Mouse (Mus musculus) heart, adult 2 months (tissue): ENCODE data around the gene Wnt11.

Source experiments
- CTCF ChIP-seq: fragments of 200-600 bp; IDR thresholded peaks from 2 replicates; pipeline ENCODE4 v1.8.1; 2022; ENCODE audit warnings: antibody characterized with exemption, mild to moderate bottlenecking, moderate library complexity
- POLR2A ChIP-seq: fragments of 200-500 bp; IDR thresholded peaks from 2 replicates; pipeline ENCODE4 v1.6.1; 2011; ENCODE audit warnings: mild to moderate bottlenecking, low read depth, low read length, control low read depth; ENCODE audit not compliant: insufficient read depth

DNA sequence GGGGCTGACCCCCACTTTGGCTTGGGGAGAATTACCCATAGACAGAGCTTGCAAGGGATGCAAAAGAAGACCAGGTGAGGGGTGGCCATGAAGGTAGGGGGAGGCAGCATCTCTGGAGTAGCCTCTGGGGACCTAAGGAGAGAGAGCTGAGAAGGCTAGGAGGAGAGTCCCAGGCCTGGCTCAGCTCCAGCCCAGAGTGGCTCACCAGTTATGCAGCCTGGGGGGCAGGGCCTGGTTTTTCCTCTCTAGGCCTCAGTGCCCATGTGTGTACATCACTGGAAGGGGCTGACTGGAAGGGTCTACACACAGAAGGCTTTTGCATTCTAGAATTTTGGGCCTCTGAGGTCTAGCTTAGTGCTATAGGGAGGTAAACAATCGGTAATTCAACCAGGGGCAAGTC, 14.4 kb upstream of the Wnt11 start:
- TF ChIP-seq POLR2A: no peak
- TF ChIP-seq CTCF: no peak
